Mouse (Mus musculus): ENCODE data around the gene Spon1. TPM values are rescaled to one million over a fixed set of nuclear protein-coding genes. Genes with fewer than 3 reads are reported as not detected.

The Spon1 gene
- polyA plus RNA-seq, 2 experiments, result 9.0 to 13.8 TPM

DNA sequence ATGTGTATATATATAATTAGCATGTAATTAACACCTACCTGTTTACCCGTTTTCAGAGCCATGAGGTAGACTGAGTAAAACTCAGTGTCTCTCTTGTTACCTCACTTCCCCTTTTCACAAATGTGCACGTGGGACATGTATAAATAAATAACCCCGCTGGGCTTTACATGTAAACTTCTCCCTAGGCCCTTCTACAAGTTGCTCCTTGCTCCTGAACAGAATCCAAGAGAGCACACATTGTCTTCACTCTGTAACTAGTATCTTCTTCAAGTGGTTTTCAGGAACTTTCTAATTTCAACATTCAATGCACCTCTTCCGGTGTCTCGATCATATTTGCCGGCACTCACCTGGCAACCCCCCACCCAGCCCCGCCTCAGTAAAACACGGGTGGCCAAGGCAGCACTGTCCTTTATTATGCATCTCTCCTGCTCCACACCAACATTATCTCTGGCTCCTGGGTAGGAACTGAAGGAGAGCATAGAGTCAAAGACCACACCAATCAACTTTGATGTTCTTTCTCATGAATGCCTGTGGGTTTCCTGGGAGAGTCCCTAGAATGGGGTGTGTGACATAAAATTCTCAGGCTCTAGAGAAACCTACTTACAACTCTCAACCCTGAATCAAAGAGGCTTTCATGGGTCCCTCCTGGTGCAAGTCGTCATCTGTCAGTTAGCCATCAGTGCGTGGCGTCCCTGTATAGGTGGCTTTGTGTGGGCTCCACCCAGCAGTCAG, 304.1 kb downstream of the Spon1 start:
- TF ChIP-seq POLR2A (IDR thresholded peaks at IDR 0.05; ENCODE audit: borderline replicate concordance, extremely low read depth, insufficient read depth, insufficient read length), result no peak
- H3K27ac ChIP-seq (replicated peaks; ENCODE audit: low read depth, low read length), result no peak overlapping the region
- no peak overlapping the region for H3K4me2 ChIP-seq (replicated peaks; ENCODE audit: low read depth, low read length, severe bottlenecking)
- DNase-seq (ENCODE audit: low spot score), result no peak
- ATAC-seq (ENCODE audit: low FRiP score, low read depth), result no peak
- H3K27me3 ChIP-seq (ENCODE audit: control insufficient read depth, insufficient read depth, low read length), result no peaks in the 10 kb centered on the region
- no peak overlapping the region for H3K4me3 ChIP-seq (replicated peaks; ENCODE audit: low read length)
- WGBS, result 79% methylated on average over 11 of the region's 11 CpGs
- H3K9me3 ChIP-seq (ENCODE audit: control insufficient read depth, low read length), result no peaks in the 10 kb centered on the region
- H3K9ac ChIP-seq (ENCODE audit: low read depth, low read length, severe bottlenecking), result no peak overlapping the region
- no peaks in the 10 kb centered on the region for H3K36me3 ChIP-seq (ENCODE audit: control insufficient read depth, insufficient read depth, low read length)
- peaks cover 26% of the 10 kb centered on the region for H3K4me1 ChIP-seq (ENCODE audit: control insufficient read depth, insufficient read depth, low read length)

DNA sequence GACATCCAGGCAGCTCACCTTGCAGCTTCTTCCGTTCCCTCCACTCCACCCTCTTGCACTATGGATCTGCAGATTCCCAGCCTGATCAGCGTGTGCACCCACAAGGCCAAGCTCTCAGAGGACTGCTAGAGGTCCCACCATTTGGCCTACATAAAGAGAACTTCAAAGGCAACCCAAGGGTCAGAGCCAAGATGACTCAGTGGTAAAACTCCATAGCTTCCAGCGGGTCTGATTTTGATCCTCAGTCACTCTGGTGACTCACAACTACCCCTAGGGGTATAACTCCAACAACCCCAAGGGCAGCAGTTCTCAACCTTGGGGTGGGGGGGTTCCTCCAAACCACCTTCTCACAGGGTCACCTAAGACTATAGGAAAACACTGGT, 304.7 kb downstream of the Spon1 start:
- H3K9me3 ChIP-seq (ENCODE audit: control insufficient read depth, low read length), result no peaks in the 10 kb centered on the region
- H3K27me3 ChIP-seq (ENCODE audit: control insufficient read depth, insufficient read depth, low read length), result no peaks in the 10 kb centered on the region
- no peak overlapping the region for H3K27ac ChIP-seq (replicated peaks; ENCODE audit: low read depth, low read length)
- no peak overlapping the region for H3K4me2 ChIP-seq (replicated peaks; ENCODE audit: low read depth, low read length, severe bottlenecking)
- DNase-seq (ENCODE audit: low spot score) (no peak), ATAC-seq (ENCODE audit: low FRiP score, low read depth) (no peak)
- H3K4me1 ChIP-seq (ENCODE audit: control insufficient read depth, insufficient read depth, low read length), result peaks cover 24% of the 10 kb centered on the region
- no peaks in the 10 kb centered on the region for H3K36me3 ChIP-seq (ENCODE audit: control insufficient read depth, insufficient read depth, low read length)
- H3K4me3 ChIP-seq (replicated peaks; ENCODE audit: low read length), result no peak overlapping the region
- no peak overlapping the region for H3K9ac ChIP-seq (ENCODE audit: low read depth, low read length, severe bottlenecking)
- 71% methylated on average over 3 of the region's 3 CpGs for WGBS
- TF ChIP-seq POLR2A (IDR thresholded peaks at IDR 0.05; ENCODE audit: borderline replicate concordance, extremely low read depth, insufficient read depth, insufficient read length), result no peak

DNA sequence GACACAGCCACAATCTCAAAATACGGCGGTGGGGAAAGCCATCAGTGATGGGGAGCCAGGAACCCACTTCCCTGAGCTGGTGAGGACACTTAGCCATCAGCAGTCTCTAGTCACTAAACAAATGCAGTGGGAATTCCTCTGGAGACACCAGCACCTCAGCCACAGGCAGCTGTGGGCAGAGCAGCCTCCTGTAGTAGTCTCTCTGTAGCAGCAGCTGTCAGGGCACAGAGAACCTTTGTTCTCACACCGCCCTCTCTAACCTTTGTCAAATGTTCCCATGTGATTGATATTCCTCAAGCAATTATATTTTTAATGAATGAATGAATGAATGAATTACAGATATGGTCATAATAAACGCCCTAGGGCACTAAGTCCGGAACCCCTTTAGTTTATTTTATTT, 305.6 kb downstream of the Spon1 start:
- no peak overlapping the region for H3K4me3 ChIP-seq (replicated peaks; ENCODE audit: low read length)
- no peaks in the 10 kb centered on the region for H3K36me3 ChIP-seq (ENCODE audit: control insufficient read depth, insufficient read depth, low read length)
- no peak overlapping the region for H3K27ac ChIP-seq (replicated peaks; ENCODE audit: low read depth, low read length)
- no peaks in the 10 kb centered on the region for H3K27me3 ChIP-seq (ENCODE audit: control insufficient read depth, insufficient read depth, low read length)
- ATAC-seq (ENCODE audit: low FRiP score, low read depth) (no peak), DNase-seq (ENCODE audit: low spot score) (no peak)
- H3K9ac ChIP-seq (ENCODE audit: low read depth, low read length, severe bottlenecking), result no peak overlapping the region
- no peak overlapping the region for H3K4me2 ChIP-seq (replicated peaks; ENCODE audit: low read depth, low read length, severe bottlenecking)
- H3K4me1 ChIP-seq (ENCODE audit: control insufficient read depth, insufficient read depth, low read length), result peaks cover 16% of the 10 kb centered on the region
- 79% methylated on average over 5 of the region's 5 CpGs for WGBS
- TF ChIP-seq POLR2A (IDR thresholded peaks at IDR 0.05; ENCODE audit: borderline replicate concordance, extremely low read depth, insufficient read depth, insufficient read length), result no peak
- no peaks in the 10 kb centered on the region for H3K9me3 ChIP-seq (ENCODE audit: control insufficient read depth, low read length)

DNA sequence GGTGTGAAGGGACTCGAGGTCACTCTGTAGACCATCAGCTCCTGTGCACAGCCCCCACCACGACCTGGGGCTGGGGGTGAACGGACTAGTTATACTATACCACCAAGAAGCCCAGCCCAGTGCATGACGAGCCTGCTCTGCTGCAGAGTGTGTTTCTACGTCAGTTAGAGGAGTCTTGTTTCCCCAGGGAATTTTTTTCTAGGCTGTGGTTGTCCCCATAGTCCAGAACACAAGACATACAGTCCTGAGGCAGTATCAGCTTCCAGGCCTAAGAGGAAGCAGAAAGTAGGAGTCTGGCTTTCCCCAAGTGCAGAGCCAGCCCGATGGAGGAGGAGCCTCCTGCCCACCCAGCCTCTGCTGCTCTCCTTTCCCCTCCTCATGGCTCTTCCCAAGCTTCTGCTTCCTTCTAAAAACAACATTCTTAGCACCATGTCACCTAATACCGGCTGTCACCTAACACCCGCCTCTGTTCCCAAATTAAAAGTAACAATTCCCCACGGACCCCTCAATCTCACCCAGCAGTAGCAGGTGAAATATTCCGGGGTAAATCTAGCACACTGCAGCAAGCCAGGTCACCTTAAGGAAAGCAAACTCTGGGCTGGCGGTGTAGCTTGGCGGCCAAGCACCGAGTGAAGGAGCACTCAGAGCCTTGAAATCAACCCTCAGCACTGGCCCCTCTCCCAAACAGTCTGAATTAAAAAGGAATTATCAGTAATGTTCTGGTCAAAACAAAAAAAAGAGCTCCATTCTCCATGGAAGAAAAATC, 306.2 kb downstream of the Spon1 start:
- Histone ChIP-seq H3K9ac (ENCODE audit: low read depth, low read length, severe bottlenecking) (no peak overlapping the region), H3K27ac (replicated peaks; ENCODE audit: low read depth, low read length) (peak overlapping the region; percentile 19; the same call in 1 of the 2 replicates), H3K4me1 (ENCODE audit: control insufficient read depth, insufficient read depth, low read length) (peaks cover 12% of the 10 kb centered on the region), H3K9me3 (ENCODE audit: control insufficient read depth, low read length) (no peaks in the 10 kb centered on the region), H3K4me2 (replicated peaks; ENCODE audit: low read depth, low read length, severe bottlenecking) (peak overlapping the region; percentile 23; the same call in 1 of the 2 replicates), H3K36me3 (ENCODE audit: control insufficient read depth, insufficient read depth, low read length) (no peaks in the 10 kb centered on the region), H3K27me3 (ENCODE audit: control insufficient read depth, insufficient read depth, low read length) (no peaks in the 10 kb centered on the region), H3K4me3 (replicated peaks; ENCODE audit: low read length) (no peak overlapping the region)
- DNase-seq (ENCODE audit: low spot score) (peak; percentile 36), ATAC-seq (ENCODE audit: low FRiP score, low read depth) (peak; percentile 67; the same call in 1 of the 2 replicates)
- 12% methylated on average over 13 of the region's 13 CpGs for WGBS
- TF ChIP-seq POLR2A (IDR thresholded peaks at IDR 0.05; ENCODE audit: borderline replicate concordance, extremely low read depth, insufficient read depth, insufficient read length), result no peak

DNA sequence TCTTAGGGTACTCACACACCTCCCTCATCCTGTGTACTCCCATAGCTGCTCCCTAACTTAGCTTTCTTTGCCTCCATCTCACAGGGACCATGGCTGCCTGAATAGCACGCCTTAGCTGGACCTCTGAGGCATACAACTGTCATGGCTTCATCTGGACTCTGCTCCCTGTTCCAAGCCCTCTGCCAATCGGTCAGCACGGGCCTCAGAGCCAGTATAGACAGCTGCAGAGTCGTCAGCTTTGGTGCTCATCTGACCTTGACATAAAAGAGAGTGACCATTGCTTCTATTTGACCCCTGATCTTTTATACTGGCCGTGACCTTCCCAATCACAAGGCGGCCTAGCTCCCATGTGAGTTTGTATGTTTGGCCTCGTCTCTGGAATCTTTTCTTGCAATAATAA, 308.3 kb downstream of the Spon1 start:
- Histone ChIP-seq H3K4me1 (ENCODE audit: control insufficient read depth, insufficient read depth, low read length) (peaks cover 12% of the 10 kb centered on the region), H3K4me2 (replicated peaks; ENCODE audit: low read depth, low read length, severe bottlenecking) (no peak overlapping the region), H3K4me3 (replicated peaks; ENCODE audit: low read length) (no peak overlapping the region), H3K36me3 (ENCODE audit: control insufficient read depth, insufficient read depth, low read length) (no peaks in the 10 kb centered on the region), H3K9me3 (ENCODE audit: control insufficient read depth, low read length) (no peaks in the 10 kb centered on the region), H3K9ac (ENCODE audit: low read depth, low read length, severe bottlenecking) (no peak overlapping the region), H3K27ac (replicated peaks; ENCODE audit: low read depth, low read length) (no peak overlapping the region), H3K27me3 (ENCODE audit: control insufficient read depth, insufficient read depth, low read length) (no peaks in the 10 kb centered on the region)
- no peak for TF ChIP-seq POLR2A (IDR thresholded peaks at IDR 0.05; ENCODE audit: borderline replicate concordance, extremely low read depth, insufficient read depth, insufficient read length)
- DNase-seq (ENCODE audit: low spot score), result no peak
- WGBS, result 74% methylated on average over 7 of the region's 7 CpGs
- ATAC-seq (ENCODE audit: low FRiP score, low read depth), result no peak

Measured in limb, embryonic 14.5 days (tissue).